Mouse (Mus musculus): ENCODE measurements around the gene 0610009B22Rik. TPM values are rescaled to one million over a fixed set of nuclear protein-coding genes. Genes with fewer than 3 reads are reported as not detected.

Gene 0610009B22Rik
- polyA plus RNA-seq, 1 experiment from 2014 or later, result 110 TPM

- Histone ChIP-seq H3K9ac (ENCODE audit: low read depth, low read length) (no peak overlapping the region), H3K36me3 (ENCODE audit: control insufficient read depth, insufficient read depth) (no peaks in the 10 kb centered on the region), H3K4me1 (replicated peaks; ENCODE audit: control insufficient read depth, insufficient read depth, low read length) (no peaks in the 10 kb centered on the region; the same call in 1 of the 2 replicates), H3K4me2 (replicated peaks; ENCODE audit: low read depth) (peak overlapping the region; percentile 28; the same call in 1 of the 2 replicates), H3K9me3 (ENCODE audit: control insufficient read depth) (no peaks in the 10 kb centered on the region), H3K4me3 (ENCODE audit: low read depth, low read length) (no peak overlapping the region), H3K27ac (ENCODE audit: low read depth, low read length) (no peak overlapping the region), H3K27me3 (replicated peaks; ENCODE audit: control insufficient read depth, insufficient read depth, low read length) (no peaks in the 10 kb centered on the region)
- peak; percentile 64; the same call in 1 of the 2 replicates for ATAC-seq
- TF ChIP-seq CTCF (IDR thresholded peaks at IDR 0.05; ENCODE audit: low read depth), result peak; percentile 97
- 29% methylated on average over 13 of the region's 13 CpGs for WGBS
Observed at GRCm38 (mm10) chr11:51681324-51681975, 7.2 kb downstream of the 0610009B22Rik start.

- Histone ChIP-seq H3K36me3 (ENCODE audit: control insufficient read depth, insufficient read depth) (no peaks in the 10 kb centered on the region), H3K27ac (ENCODE audit: low read depth, low read length) (no peak overlapping the region), H3K9ac (ENCODE audit: low read depth, low read length) (no peak overlapping the region), H3K4me2 (replicated peaks; ENCODE audit: low read depth) (no peak overlapping the region), H3K9me3 (ENCODE audit: control insufficient read depth) (no peaks in the 10 kb centered on the region), H3K27me3 (replicated peaks; ENCODE audit: control insufficient read depth, insufficient read depth, low read length) (no peaks in the 10 kb centered on the region), H3K4me3 (ENCODE audit: low read depth, low read length) (no peak overlapping the region), H3K4me1 (replicated peaks; ENCODE audit: control insufficient read depth, insufficient read depth, low read length) (no peaks in the 10 kb centered on the region; the same call in 1 of the 2 replicates)
- ATAC-seq, result no peak
- 76% methylated on average over 3 of the region's 3 CpGs for WGBS
- TF ChIP-seq CTCF (IDR thresholded peaks at IDR 0.05; ENCODE audit: low read depth), result no peak
Observed at GRCm38 (mm10) chr11:51679466-51679865, 9.2 kb downstream of the 0610009B22Rik start.

GRCm38 (mm10) chr11:51677737-51678418 is 10.8 kb downstream of the 0610009B22Rik start:
- Histone ChIP-seq H3K27ac (ENCODE audit: low read depth, low read length) (no peak overlapping the region), H3K27me3 (replicated peaks; ENCODE audit: control insufficient read depth, insufficient read depth, low read length) (no peaks in the 10 kb centered on the region), H3K9ac (ENCODE audit: low read depth, low read length) (no peak overlapping the region), H3K4me2 (replicated peaks; ENCODE audit: low read depth) (no peak overlapping the region), H3K36me3 (ENCODE audit: control insufficient read depth, insufficient read depth) (no peaks in the 10 kb centered on the region), H3K4me3 (ENCODE audit: low read depth, low read length) (no peak overlapping the region), H3K9me3 (ENCODE audit: control insufficient read depth) (no peaks in the 10 kb centered on the region), H3K4me1 (replicated peaks; ENCODE audit: control insufficient read depth, insufficient read depth, low read length) (no peaks in the 10 kb centered on the region; the same call in 1 of the 2 replicates)
- TF ChIP-seq CTCF (IDR thresholded peaks at IDR 0.05; ENCODE audit: low read depth), result no peak
- ATAC-seq, result no peak
- 40% methylated on average over 6 of the region's 6 CpGs for WGBS

- Histone ChIP-seq H3K4me1 (replicated peaks; ENCODE audit: control insufficient read depth, insufficient read depth, low read length) (no peaks in the 10 kb centered on the region), H3K36me3 (ENCODE audit: control insufficient read depth, insufficient read depth) (no peaks in the 10 kb centered on the region), H3K27ac (ENCODE audit: low read depth, low read length) (no peak overlapping the region), H3K9me3 (ENCODE audit: control insufficient read depth) (no peaks in the 10 kb centered on the region), H3K9ac (ENCODE audit: low read depth, low read length) (no peak overlapping the region), H3K4me2 (replicated peaks; ENCODE audit: low read depth) (no peak overlapping the region), H3K4me3 (ENCODE audit: low read depth, low read length) (no peak overlapping the region), H3K27me3 (replicated peaks; ENCODE audit: control insufficient read depth, insufficient read depth, low read length) (no peaks in the 10 kb centered on the region)
- TF ChIP-seq CTCF (IDR thresholded peaks at IDR 0.05; ENCODE audit: low read depth), result no peak
- ATAC-seq, result no peak
- WGBS, result 77% methylated on average over 5 of the region's 5 CpGs
Observed at GRCm38 (mm10) chr11:51675386-51675785, 13.3 kb downstream of the 0610009B22Rik start.

GRCm38 (mm10) chr11:51673291-51673690 is 15.4 kb downstream of the 0610009B22Rik start:
- no peaks in the 10 kb centered on the region for H3K4me1 ChIP-seq (replicated peaks; ENCODE audit: control insufficient read depth, insufficient read depth, low read length)
- no peak for TF ChIP-seq CTCF (IDR thresholded peaks at IDR 0.05; ENCODE audit: low read depth)
- H3K27me3 ChIP-seq (replicated peaks; ENCODE audit: control insufficient read depth, insufficient read depth, low read length), result no peaks in the 10 kb centered on the region
- no peak overlapping the region for H3K4me3 ChIP-seq (ENCODE audit: low read depth, low read length)
- ATAC-seq, result no peak
- H3K36me3 ChIP-seq (ENCODE audit: control insufficient read depth, insufficient read depth), result no peaks in the 10 kb centered on the region
- H3K4me2 ChIP-seq (replicated peaks; ENCODE audit: low read depth), result no peak overlapping the region
- no peak overlapping the region for H3K9ac ChIP-seq (ENCODE audit: low read depth, low read length)
- WGBS, result 84% methylated on average over 9 of the region's 9 CpGs
- no peaks in the 10 kb centered on the region for H3K9me3 ChIP-seq (ENCODE audit: control insufficient read depth)
- no peak overlapping the region for H3K27ac ChIP-seq (ENCODE audit: low read depth, low read length)

GRCm38 (mm10) chr11:51671376-51671775 is 17.3 kb downstream of the 0610009B22Rik start:
- no peak overlapping the region for H3K27ac ChIP-seq (ENCODE audit: low read depth, low read length)
- TF ChIP-seq CTCF (IDR thresholded peaks at IDR 0.05; ENCODE audit: low read depth), result no peak
- no peak overlapping the region for H3K9ac ChIP-seq (ENCODE audit: low read depth, low read length)
- H3K4me3 ChIP-seq (ENCODE audit: low read depth, low read length), result no peak overlapping the region
- H3K4me1 ChIP-seq (replicated peaks; ENCODE audit: control insufficient read depth, insufficient read depth, low read length), result no peaks in the 10 kb centered on the region
- H3K36me3 ChIP-seq (ENCODE audit: control insufficient read depth, insufficient read depth), result no peaks in the 10 kb centered on the region
- 0 out of 2 replicates have a peak, but pooled peaks have one; percentile 13 for ATAC-seq
- H3K9me3 ChIP-seq (ENCODE audit: control insufficient read depth), result no peaks in the 10 kb centered on the region
- WGBS, result 64% methylated on average over 2 of the region's 2 CpGs
- H3K4me2 ChIP-seq (replicated peaks; ENCODE audit: low read depth), result no peak overlapping the region
- H3K27me3 ChIP-seq (replicated peaks; ENCODE audit: control insufficient read depth, insufficient read depth, low read length), result no peaks in the 10 kb centered on the region
